Mouse (Mus musculus): ENCODE measurements at regions not wholly inside any gene's neighbourhood (a gene's known extent, or its start where the extent isn't known, plus 50 kb on each side); places are given as distances from the start of the nearest gene placed in this dataset.

- no peak for TF ChIP-seq CTCF (IDR thresholded peaks at IDR 0.05; ENCODE audit: borderline replicate concordance, extremely low read depth, insufficient read depth, insufficient read length)
- no peak for TF ChIP-seq POLR2A (IDR thresholded peaks at IDR 0.05; ENCODE audit: borderline replicate concordance, extremely low read depth, insufficient read depth, insufficient read length, poor library complexity, severe bottlenecking)
Measured at GRCm38 (mm10) chr13:20031660-20032059, 58.7 kb upstream of the Elmo1 start.

Measured in brain, embryonic 14.5 days (tissue).